Mouse (Mus musculus): Measurements from ENCODE around the gene Adamts12. TPM values are rescaled to one million over a fixed set of nuclear protein-coding genes. Genes with fewer than 3 reads are reported as not detected.

The Adamts12 gene
- polyA plus RNA-seq, 1 experiment from 2014 or later = 1.9 TPM

GRCm38 (mm10) chr15:11105101-11105500, 40.5 kb downstream of the Adamts12 start:
- no peak for DNase-seq (ENCODE audit: low spot score)

DNA sequence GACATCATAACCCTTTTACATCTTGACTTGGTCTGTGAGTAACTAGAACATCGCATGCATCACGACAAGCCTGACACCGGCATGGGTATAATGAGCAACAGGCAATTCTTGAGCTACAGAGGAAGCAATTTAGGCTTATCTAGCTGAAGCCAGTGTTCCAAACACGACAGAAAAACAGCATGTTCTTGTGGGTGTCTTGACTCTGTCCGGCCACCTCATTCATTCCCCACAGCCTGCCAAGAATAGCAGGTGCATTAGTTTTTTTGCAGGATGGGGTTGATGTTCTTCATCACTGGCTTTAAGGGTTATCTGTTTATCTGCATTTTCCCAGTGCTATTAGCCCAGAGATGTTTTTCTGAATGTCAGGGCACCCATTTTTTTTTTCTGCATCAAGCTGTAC, 42.8 kb downstream of the Adamts12 start:
- Histone ChIP-seq H3K9ac (replicated peaks; ENCODE audit: low read depth) (no peak overlapping the region), H3K36me3 (ENCODE audit: insufficient read depth, low read length) (no peaks in the 10 kb centered on the region), H3K4me3 (ENCODE audit: low read depth, low read length) (no peak overlapping the region), H3K9me3 (ENCODE audit: low read length) (no peaks in the 10 kb centered on the region), H3K27ac (ENCODE audit: low read length) (no peak overlapping the region), H3K4me2 (replicated peaks; ENCODE audit: low read depth, low read length) (no peak overlapping the region), H3K27me3 (replicated peaks; ENCODE audit: insufficient read depth, low read length) (no peaks in the 10 kb centered on the region), H3K4me1 (ENCODE audit: insufficient read depth, low read depth, low read length) (no peaks in the 10 kb centered on the region)
- no peak for DNase-seq (ENCODE audit: low spot score)
- no peak for TF ChIP-seq CTCF (IDR thresholded peaks at IDR 0.05)
- no peak for TF ChIP-seq EP300 (IDR thresholded peaks at IDR 0.05)
- ATAC-seq = no peak
- WGBS = 76% methylated on average over 5 of the region's 5 CpGs

More at GRCm38 (mm10) chr15:11105101-11105500, 40.5 kb downstream of the Adamts12 start:
- Histone ChIP-seq H3K9ac (replicated peaks; ENCODE audit: low read depth) (no peak overlapping the region), H3K9me3 (ENCODE audit: low read length) (no peaks in the 10 kb centered on the region), H3K4me1 (ENCODE audit: insufficient read depth, low read depth, low read length) (no peaks in the 10 kb centered on the region), H3K27me3 (replicated peaks; ENCODE audit: insufficient read depth, low read length) (no peaks in the 10 kb centered on the region), H3K4me3 (ENCODE audit: low read depth, low read length) (no peak overlapping the region), H3K36me3 (ENCODE audit: insufficient read depth, low read length) (no peaks in the 10 kb centered on the region), H3K4me2 (replicated peaks; ENCODE audit: low read depth, low read length) (no peak overlapping the region), H3K27ac (ENCODE audit: low read length) (no peak overlapping the region)
- TF ChIP-seq EP300 (IDR thresholded peaks at IDR 0.05) (no peak), CTCF (IDR thresholded peaks at IDR 0.05) (no peak)
- WGBS = 68% methylated on average over 2 of the region's 2 CpGs
- ATAC-seq = no peak

DNA sequence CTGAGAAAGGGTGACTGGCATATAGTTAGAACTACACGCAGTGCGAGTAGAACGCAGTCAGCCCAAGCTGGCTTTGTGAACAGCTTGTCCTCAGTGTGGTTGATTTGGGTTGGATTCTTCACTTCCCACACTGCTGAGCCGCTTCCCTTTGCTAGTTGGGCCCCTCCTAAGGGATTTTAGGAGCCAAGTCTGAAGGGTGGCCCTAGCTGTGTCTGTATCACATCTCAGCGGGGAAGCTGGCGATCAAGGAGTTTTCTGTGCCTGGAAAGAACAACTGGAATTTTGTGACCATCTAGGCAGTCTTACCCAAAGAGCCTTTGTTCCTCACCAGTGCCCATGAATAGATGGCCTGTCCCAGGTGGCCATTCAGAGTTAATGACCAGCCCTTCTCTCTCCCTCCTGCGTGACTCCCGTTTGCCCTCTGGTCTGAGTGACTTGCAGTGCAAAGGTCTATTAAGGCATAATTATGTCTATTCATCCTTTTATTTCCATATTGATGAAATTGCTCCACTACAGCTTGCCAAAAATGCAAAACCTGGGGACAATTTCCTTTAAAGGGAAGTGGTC, 50.1 kb downstream of the Adamts12 start:
- ATAC-seq (no peak), DNase-seq (ENCODE audit: low spot score) (no peak)
- Histone ChIP-seq H3K27me3 (replicated peaks; ENCODE audit: insufficient read depth, low read length) (no peaks in the 10 kb centered on the region), H3K27ac (ENCODE audit: low read length) (no peak overlapping the region), H3K36me3 (ENCODE audit: insufficient read depth, low read length) (no peaks in the 10 kb centered on the region), H3K4me3 (ENCODE audit: low read depth, low read length) (no peak overlapping the region), H3K4me2 (replicated peaks; ENCODE audit: low read depth, low read length) (no peak overlapping the region), H3K4me1 (ENCODE audit: insufficient read depth, low read depth, low read length) (no peaks in the 10 kb centered on the region; the same call in 1 of the 2 replicates), H3K9me3 (ENCODE audit: low read length) (no peaks in the 10 kb centered on the region), H3K9ac (replicated peaks; ENCODE audit: low read depth) (no peak overlapping the region)
- TF ChIP-seq CTCF (IDR thresholded peaks at IDR 0.05) (no peak), EP300 (IDR thresholded peaks at IDR 0.05) (no peak)
- 73% methylated on average over 8 of the region's 8 CpGs for WGBS

GRCm38 (mm10) chr15:11116303-11116702, 51.7 kb downstream of the Adamts12 start:
- Histone ChIP-seq H3K27me3 (replicated peaks; ENCODE audit: insufficient read depth, low read length) (no peaks in the 10 kb centered on the region), H3K4me3 (ENCODE audit: low read depth, low read length) (no peak overlapping the region), H3K36me3 (ENCODE audit: insufficient read depth, low read length) (no peaks in the 10 kb centered on the region), H3K4me2 (replicated peaks; ENCODE audit: low read depth, low read length) (no peak overlapping the region), H3K9me3 (ENCODE audit: low read length) (no peaks in the 10 kb centered on the region), H3K27ac (ENCODE audit: low read length) (no peak overlapping the region), H3K9ac (replicated peaks; ENCODE audit: low read depth) (no peak overlapping the region), H3K4me1 (ENCODE audit: insufficient read depth, low read depth, low read length) (no peaks in the 10 kb centered on the region; the same call in 1 of the 2 replicates)
- peak; percentile 19 for DNase-seq (ENCODE audit: low spot score)
- no peak for ATAC-seq
- 48% methylated on average over 2 of the region's 2 CpGs for WGBS
- TF ChIP-seq CTCF (IDR thresholded peaks at IDR 0.05) (no peak), EP300 (IDR thresholded peaks at IDR 0.05) (no peak)

DNA sequence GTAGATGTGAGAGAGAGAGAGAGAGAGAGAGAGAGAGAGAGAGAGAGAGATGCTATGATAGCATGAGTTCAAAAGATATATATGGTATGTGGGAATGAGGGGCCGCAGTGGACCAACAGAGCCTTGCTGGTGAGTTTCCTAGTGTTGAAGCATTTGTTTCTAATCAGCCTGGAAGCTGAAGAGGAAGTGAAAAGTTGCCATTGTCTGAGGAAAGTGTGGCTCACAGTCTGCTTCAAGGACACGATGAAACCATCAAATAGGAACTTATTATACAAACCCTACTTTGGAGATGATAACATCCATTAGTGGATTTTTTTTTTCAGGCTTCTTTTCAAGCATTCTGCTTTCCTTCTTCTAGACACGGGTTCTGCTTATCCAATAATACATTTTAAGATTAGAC, 52.3 kb downstream of the Adamts12 start:
- TF ChIP-seq CTCF (IDR thresholded peaks at IDR 0.05) = no peak
- no peak for TF ChIP-seq EP300 (IDR thresholded peaks at IDR 0.05)
- Histone ChIP-seq H3K9ac (replicated peaks; ENCODE audit: low read depth) (no peak overlapping the region), H3K9me3 (ENCODE audit: low read length) (no peaks in the 10 kb centered on the region), H3K4me1 (ENCODE audit: insufficient read depth, low read depth, low read length) (no peaks in the 10 kb centered on the region; the same call in 1 of the 2 replicates), H3K27ac (ENCODE audit: low read length) (no peak overlapping the region), H3K27me3 (replicated peaks; ENCODE audit: insufficient read depth, low read length) (no peaks in the 10 kb centered on the region), H3K36me3 (ENCODE audit: insufficient read depth, low read length) (no peaks in the 10 kb centered on the region), H3K4me2 (replicated peaks; ENCODE audit: low read depth, low read length) (no peak overlapping the region), H3K4me3 (ENCODE audit: low read depth, low read length) (no peak overlapping the region)
- DNase-seq (ENCODE audit: low spot score) = no peak
- no peak for ATAC-seq
- WGBS = 57% methylated on average over 3 of the region's 3 CpGs

DNA sequence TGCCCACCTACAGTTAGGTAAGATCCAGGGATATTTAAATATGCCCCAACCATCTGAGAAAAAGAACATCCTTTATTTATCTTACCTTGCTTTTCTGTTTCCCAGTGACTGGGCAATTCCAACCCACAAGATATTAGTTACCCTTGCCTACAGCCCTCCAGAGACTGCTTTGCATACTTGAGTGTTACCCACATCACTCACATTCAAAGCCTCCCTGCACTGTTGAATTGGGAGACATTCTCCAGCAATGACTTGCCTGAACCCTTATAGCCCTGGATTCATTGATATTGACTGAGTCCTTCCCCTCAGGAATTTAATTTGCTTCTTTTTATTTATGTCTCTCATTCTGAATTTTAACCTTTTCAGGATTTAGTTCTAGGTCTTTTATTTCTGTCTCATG, 53.8 kb downstream of the Adamts12 start:
- TF ChIP-seq CTCF (IDR thresholded peaks at IDR 0.05) (no peak), EP300 (IDR thresholded peaks at IDR 0.05) (no peak)
- no peak for DNase-seq (ENCODE audit: low spot score)
- H3K4me1 ChIP-seq (ENCODE audit: insufficient read depth, low read depth, low read length) = no peaks in the 10 kb centered on the region; the same call in 1 of the 2 replicates
- no peak overlapping the region for H3K4me3 ChIP-seq (ENCODE audit: low read depth, low read length)
- H3K27me3 ChIP-seq (replicated peaks; ENCODE audit: insufficient read depth, low read length) = no peaks in the 10 kb centered on the region
- no peaks in the 10 kb centered on the region for H3K9me3 ChIP-seq (ENCODE audit: low read length)
- no peaks in the 10 kb centered on the region for H3K36me3 ChIP-seq (ENCODE audit: insufficient read depth, low read length)
- no peak overlapping the region for H3K4me2 ChIP-seq (replicated peaks; ENCODE audit: low read depth, low read length)
- H3K27ac ChIP-seq (ENCODE audit: low read length) = no peak overlapping the region
- H3K9ac ChIP-seq (replicated peaks; ENCODE audit: low read depth) = no peak overlapping the region
- no peak for ATAC-seq

DNA sequence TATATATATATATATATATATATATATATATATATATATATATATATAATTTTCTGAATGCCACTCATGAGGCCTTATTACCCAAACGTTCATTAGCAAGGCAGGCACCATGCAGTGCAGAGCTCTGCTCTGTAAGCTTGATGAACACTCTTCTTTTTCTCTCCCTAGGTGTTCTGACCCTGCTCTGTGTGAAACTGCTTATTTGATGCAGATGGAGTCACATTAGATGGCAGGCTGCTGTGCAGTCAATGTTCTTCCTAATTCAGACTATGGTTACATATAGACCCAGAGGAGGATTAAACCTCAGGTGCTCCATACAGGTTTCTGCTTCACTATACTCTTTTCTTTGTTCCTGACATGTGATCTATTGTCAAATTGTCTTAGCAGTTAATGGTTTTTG, 57.1 kb downstream of the Adamts12 start:
- Histone ChIP-seq H3K4me2 (replicated peaks; ENCODE audit: low read depth, low read length) (no peak overlapping the region), H3K4me3 (ENCODE audit: low read depth, low read length) (no peak overlapping the region), H3K4me1 (ENCODE audit: insufficient read depth, low read depth, low read length) (no peaks in the 10 kb centered on the region), H3K27me3 (replicated peaks; ENCODE audit: insufficient read depth, low read length) (no peaks in the 10 kb centered on the region), H3K9ac (replicated peaks; ENCODE audit: low read depth) (no peak overlapping the region), H3K36me3 (ENCODE audit: insufficient read depth, low read length) (no peaks in the 10 kb centered on the region), H3K9me3 (ENCODE audit: low read length) (no peaks in the 10 kb centered on the region), H3K27ac (ENCODE audit: low read length) (no peak overlapping the region)
- DNase-seq (ENCODE audit: low spot score) = no peak
- TF ChIP-seq EP300 (IDR thresholded peaks at IDR 0.05) = no peak
- TF ChIP-seq CTCF (IDR thresholded peaks at IDR 0.05) = no peak
- ATAC-seq = no peak
- 43% methylated on average over 1 of the region's 1 CpGs for WGBS

Measured in lung, postnatal 0 days (tissue).